Mouse (Mus musculus): ENCODE data around the gene Pygm. TPM values are rescaled to one million over a fixed set of nuclear protein-coding genes. Genes with fewer than 3 reads are reported as not detected.

The Pygm gene
- polyA plus RNA-seq, 1 experiment from 2014 or later = 1.8 TPM

DNA sequence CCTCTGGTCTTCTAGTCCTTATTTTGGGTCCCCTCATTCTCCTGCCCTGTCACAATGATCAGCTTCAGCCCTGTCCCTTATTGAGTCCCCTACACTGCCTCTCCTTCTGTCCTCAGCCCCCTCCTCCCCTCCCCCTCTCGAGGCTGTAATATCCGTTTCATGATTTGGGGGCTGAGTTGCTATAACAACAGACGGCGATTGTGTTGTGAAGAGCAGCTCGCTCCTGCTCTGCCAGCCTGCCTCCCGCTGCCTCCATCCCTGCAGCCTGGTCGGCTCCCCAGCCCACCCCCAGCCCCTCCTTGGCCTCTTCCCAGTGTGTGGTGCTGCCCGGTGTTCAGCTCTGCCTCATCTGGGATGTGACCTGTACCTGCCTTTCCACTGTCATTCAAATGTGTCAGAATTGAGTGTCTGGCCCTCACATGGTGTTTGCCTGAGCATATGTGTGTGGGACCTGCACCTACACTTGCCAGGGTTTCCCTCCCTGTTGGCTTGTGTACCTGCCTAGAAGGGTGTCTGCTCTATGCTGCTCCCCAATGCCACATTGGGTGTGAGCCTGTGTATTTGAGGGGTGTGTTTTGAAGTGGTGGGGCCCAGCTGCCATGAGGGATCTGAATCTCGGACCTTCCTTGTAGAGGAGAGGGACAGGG is 32.0 kb downstream of the Pygm start:
- Histone ChIP-seq H3K9ac (ENCODE audit: low read length) (no peak overlapping the region), H3K4me1 (ENCODE audit: control insufficient read depth, insufficient read depth, low read length) (peaks cover 12% of the 10 kb centered on the region), H3K36me3 (ENCODE audit: control insufficient read depth, insufficient read depth, low read length) (no peaks in the 10 kb centered on the region), H3K4me3 (ENCODE audit: low read depth, low read length) (no peak overlapping the region), H3K27ac (replicated peaks; ENCODE audit: low read depth, low read length) (no peak overlapping the region), H3K9me3 (ENCODE audit: control insufficient read depth, low read length) (no peaks in the 10 kb centered on the region), H3K27me3 (ENCODE audit: control insufficient read depth, insufficient read depth, low read length) (peaks cover 30% of the 10 kb centered on the region), H3K4me2 (ENCODE audit: low read depth, severe bottlenecking) (0 out of 2 replicates have a peak overlapping the region, but pooled peaks have one; percentile 7)
- ATAC-seq (ENCODE audit: insufficient number of reproducible peaks, low FRiP score, low TSS enrichment, low read depth) (no peak), DNase-seq (ENCODE audit: low spot score) (peak; percentile 44)
- 5% methylated on average over 9 of the region's 9 CpGs for WGBS

GRCm38 (mm10) chr19:6416894-6417761 is 32.9 kb downstream of the Pygm start:
- H3K4me1 ChIP-seq (ENCODE audit: control insufficient read depth, insufficient read depth, low read length) = peaks cover 12% of the 10 kb centered on the region
- H3K4me3 ChIP-seq (ENCODE audit: low read depth, low read length) = no peak overlapping the region
- H3K27ac ChIP-seq (replicated peaks; ENCODE audit: low read depth, low read length) = no peak overlapping the region
- no peaks in the 10 kb centered on the region for H3K36me3 ChIP-seq (ENCODE audit: control insufficient read depth, insufficient read depth, low read length)
- H3K27me3 ChIP-seq (ENCODE audit: control insufficient read depth, insufficient read depth, low read length) = peaks cover 35% of the 10 kb centered on the region
- 64% methylated on average over 12 of the region's 12 CpGs for WGBS
- no peak for ATAC-seq (ENCODE audit: insufficient number of reproducible peaks, low FRiP score, low TSS enrichment, low read depth)
- H3K9ac ChIP-seq (ENCODE audit: low read length) = no peak overlapping the region
- no peak for DNase-seq (ENCODE audit: low spot score)
- no peak overlapping the region for H3K4me2 ChIP-seq (ENCODE audit: low read depth, severe bottlenecking)
- no peaks in the 10 kb centered on the region for H3K9me3 ChIP-seq (ENCODE audit: control insufficient read depth, low read length)

GRCm38 (mm10) chr19:6418233-6418879 is 34.2 kb downstream of the Pygm start, which contains the start of gene Nrxn2:
TSS of gene Nrxn2 (plus strand) at chr19:6418731.
- peak; percentile 91 for DNase-seq (ENCODE audit: low spot score)
- 0% methylated on average over 46 of the region's 46 CpGs for WGBS
- peaks cover 14% of the 10 kb centered on the region for H3K4me1 ChIP-seq (ENCODE audit: control insufficient read depth, insufficient read depth, low read length)
- H3K9me3 ChIP-seq (ENCODE audit: control insufficient read depth, low read length) = no peaks in the 10 kb centered on the region
- H3K4me2 ChIP-seq (ENCODE audit: low read depth, severe bottlenecking) = peak within 1 kb of the TSS; percentile 66
- peaks cover 41% of the 10 kb centered on the region for H3K27me3 ChIP-seq (ENCODE audit: control insufficient read depth, insufficient read depth, low read length)
- no peak within 1 kb of the TSS for H3K27ac ChIP-seq (replicated peaks; ENCODE audit: low read depth, low read length)
- H3K4me3 ChIP-seq (ENCODE audit: low read depth, low read length) = peak within 1 kb of the TSS; percentile 37
- no peaks in the 10 kb centered on the region for H3K36me3 ChIP-seq (ENCODE audit: control insufficient read depth, insufficient read depth, low read length)
- H3K9ac ChIP-seq (ENCODE audit: low read length) = no peak within 1 kb of the TSS
- peak; percentile 88 for ATAC-seq (ENCODE audit: insufficient number of reproducible peaks, low FRiP score, low TSS enrichment, low read depth)

DNA sequence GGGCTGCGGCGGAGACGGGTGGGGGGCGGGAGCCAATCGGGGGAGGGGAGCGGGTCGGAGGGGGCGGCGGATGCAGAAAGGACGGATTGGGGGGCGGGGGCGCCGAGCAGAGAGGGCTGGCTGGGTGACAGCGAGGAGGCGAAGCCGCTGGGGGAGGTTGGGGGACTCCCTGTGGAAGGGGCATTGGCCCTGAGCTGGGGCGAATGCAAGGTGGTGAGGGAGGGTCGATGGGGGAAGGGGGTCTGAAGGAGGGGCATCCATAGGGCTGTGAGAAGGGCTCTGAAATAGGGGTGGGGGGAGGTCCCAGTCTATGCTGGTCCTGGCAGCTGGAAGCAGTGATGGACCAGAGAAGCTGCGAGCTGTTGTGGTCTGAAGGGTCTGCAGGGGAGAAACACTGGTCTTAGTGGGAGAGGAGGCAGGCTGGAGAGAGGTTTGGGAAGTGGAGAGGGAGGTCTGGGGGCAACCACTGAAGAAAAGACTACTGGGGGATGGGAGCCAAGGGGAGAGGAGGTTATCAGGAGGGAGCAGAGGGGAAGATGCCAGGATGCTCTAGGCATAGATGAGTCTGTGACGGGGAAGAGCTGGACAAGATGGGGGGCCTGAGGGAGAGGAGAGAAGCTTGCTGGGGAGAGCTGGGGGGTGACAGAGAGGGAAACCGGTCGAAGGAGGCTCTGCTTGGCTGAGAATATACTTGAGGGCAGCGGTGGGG is 34.9 kb downstream of the Pygm start:
- no peaks in the 10 kb centered on the region for H3K36me3 ChIP-seq (ENCODE audit: control insufficient read depth, insufficient read depth, low read length)
- ATAC-seq (ENCODE audit: insufficient number of reproducible peaks, low FRiP score, low TSS enrichment, low read depth) (no peak), DNase-seq (ENCODE audit: low spot score) (no peak)
- no peaks in the 10 kb centered on the region for H3K9me3 ChIP-seq (ENCODE audit: control insufficient read depth, low read length)
- no peak overlapping the region for H3K27ac ChIP-seq (replicated peaks; ENCODE audit: low read depth, low read length)
- H3K27me3 ChIP-seq (ENCODE audit: control insufficient read depth, insufficient read depth, low read length) = peaks cover 46% of the 10 kb centered on the region
- no peak overlapping the region for H3K9ac ChIP-seq (ENCODE audit: low read length)
- peak overlapping the region; percentile 37 for H3K4me3 ChIP-seq (ENCODE audit: low read depth, low read length)
- WGBS = 7% methylated on average over 16 of the region's 23 CpGs
- H3K4me1 ChIP-seq (ENCODE audit: control insufficient read depth, insufficient read depth, low read length) = peaks cover 14% of the 10 kb centered on the region
- H3K4me2 ChIP-seq (ENCODE audit: low read depth, severe bottlenecking) = peak overlapping the region; percentile 66

- Histone ChIP-seq H3K36me3 (ENCODE audit: control insufficient read depth, insufficient read depth, low read length) (no peaks in the 10 kb centered on the region), H3K9ac (ENCODE audit: low read length) (no peak overlapping the region), H3K4me2 (ENCODE audit: low read depth, severe bottlenecking) (no peak overlapping the region), H3K27ac (replicated peaks; ENCODE audit: low read depth, low read length) (no peak overlapping the region), H3K4me3 (ENCODE audit: low read depth, low read length) (no peak overlapping the region), H3K27me3 (ENCODE audit: control insufficient read depth, insufficient read depth, low read length) (peaks cover 48% of the 10 kb centered on the region), H3K9me3 (ENCODE audit: control insufficient read depth, low read length) (no peaks in the 10 kb centered on the region), H3K4me1 (ENCODE audit: control insufficient read depth, insufficient read depth, low read length) (peaks cover 14% of the 10 kb centered on the region)
- ATAC-seq (ENCODE audit: insufficient number of reproducible peaks, low FRiP score, low TSS enrichment, low read depth) = no peak
- DNase-seq (ENCODE audit: low spot score) = no peak
- 59% methylated on average over 9 of the region's 9 CpGs for WGBS
Observed at GRCm38 (mm10) chr19:6419805-6420310, 35.7 kb downstream of the Pygm start.

GRCm38 (mm10) chr19:6420481-6421210 is 36.4 kb downstream of the Pygm start:
- no peaks in the 10 kb centered on the region for H3K9me3 ChIP-seq (ENCODE audit: control insufficient read depth, low read length)
- 58% methylated on average over 19 of the region's 19 CpGs for WGBS
- H3K27me3 ChIP-seq (ENCODE audit: control insufficient read depth, insufficient read depth, low read length) = peaks cover 53% of the 10 kb centered on the region
- peaks cover 11% of the 10 kb centered on the region for H3K4me1 ChIP-seq (ENCODE audit: control insufficient read depth, insufficient read depth, low read length)
- no peak for DNase-seq (ENCODE audit: low spot score)
- no peak overlapping the region for H3K9ac ChIP-seq (ENCODE audit: low read length)
- no peak overlapping the region for H3K4me2 ChIP-seq (ENCODE audit: low read depth, severe bottlenecking)
- H3K36me3 ChIP-seq (ENCODE audit: control insufficient read depth, insufficient read depth, low read length) = no peaks in the 10 kb centered on the region
- H3K4me3 ChIP-seq (ENCODE audit: low read depth, low read length) = no peak overlapping the region
- ATAC-seq (ENCODE audit: insufficient number of reproducible peaks, low FRiP score, low TSS enrichment, low read depth) = no peak
- no peak overlapping the region for H3K27ac ChIP-seq (replicated peaks; ENCODE audit: low read depth, low read length)

GRCm38 (mm10) chr19:6421211-6421590 is 37.0 kb downstream of the Pygm start:
- WGBS = 83% methylated on average over 9 of the region's 9 CpGs
- H3K27ac ChIP-seq (replicated peaks; ENCODE audit: low read depth, low read length) = no peak overlapping the region
- H3K4me2 ChIP-seq (ENCODE audit: low read depth, severe bottlenecking) = no peak overlapping the region
- no peaks in the 10 kb centered on the region for H3K36me3 ChIP-seq (ENCODE audit: control insufficient read depth, insufficient read depth, low read length)
- DNase-seq (ENCODE audit: low spot score) (no peak), ATAC-seq (ENCODE audit: insufficient number of reproducible peaks, low FRiP score, low TSS enrichment, low read depth) (no peak)
- H3K9ac ChIP-seq (ENCODE audit: low read length) = no peak overlapping the region
- no peak overlapping the region for H3K4me3 ChIP-seq (ENCODE audit: low read depth, low read length)
- H3K4me1 ChIP-seq (ENCODE audit: control insufficient read depth, insufficient read depth, low read length) = peaks cover 6% of the 10 kb centered on the region
- no peaks in the 10 kb centered on the region for H3K9me3 ChIP-seq (ENCODE audit: control insufficient read depth, low read length)
- peaks cover 59% of the 10 kb centered on the region for H3K27me3 ChIP-seq (ENCODE audit: control insufficient read depth, insufficient read depth, low read length)

Data from limb, embryonic 11.5 days (tissue).